Mouse (Mus musculus) lung, postnatal 10 days (tissue): ENCODE results near the gene Zhx3.

Experiments
- DNase-seq: peaks from one replicate; pipeline ENCODE4 v3.0.0; 2021

Zhx3 gene

DNA sequence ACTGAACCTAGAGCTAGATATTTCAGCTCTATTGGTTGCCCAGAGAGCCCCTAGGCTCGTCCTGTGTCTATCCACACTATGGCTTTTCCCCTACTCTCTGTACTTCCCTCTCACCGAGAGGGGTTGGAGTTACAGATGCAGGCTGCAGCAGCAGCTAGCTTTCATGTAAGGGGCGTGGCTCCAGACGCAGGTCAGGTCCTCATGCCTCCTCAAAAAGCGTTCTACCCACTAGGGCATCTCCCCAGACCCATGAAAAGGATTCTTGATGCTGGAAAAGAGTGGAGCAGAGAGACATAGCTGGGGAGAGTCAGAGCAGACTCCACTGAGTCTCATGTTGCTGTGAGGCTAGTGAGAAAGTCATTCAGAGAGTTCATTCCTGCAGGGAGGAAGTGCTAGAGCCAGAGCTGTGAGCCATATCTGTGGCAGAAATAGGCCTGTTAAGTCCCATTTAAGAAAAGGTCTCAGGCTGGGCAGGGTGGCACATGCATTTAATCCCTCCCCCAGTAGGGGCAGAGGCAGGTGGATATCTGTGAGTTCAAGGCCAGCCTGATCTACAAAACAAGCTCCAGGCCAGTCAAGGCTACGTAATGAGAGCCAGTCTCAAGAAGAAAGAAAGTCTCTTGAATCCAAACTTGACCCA is 8.8 kb upstream of the Zhx3 start:
- DNase-seq = no peak

DNA sequence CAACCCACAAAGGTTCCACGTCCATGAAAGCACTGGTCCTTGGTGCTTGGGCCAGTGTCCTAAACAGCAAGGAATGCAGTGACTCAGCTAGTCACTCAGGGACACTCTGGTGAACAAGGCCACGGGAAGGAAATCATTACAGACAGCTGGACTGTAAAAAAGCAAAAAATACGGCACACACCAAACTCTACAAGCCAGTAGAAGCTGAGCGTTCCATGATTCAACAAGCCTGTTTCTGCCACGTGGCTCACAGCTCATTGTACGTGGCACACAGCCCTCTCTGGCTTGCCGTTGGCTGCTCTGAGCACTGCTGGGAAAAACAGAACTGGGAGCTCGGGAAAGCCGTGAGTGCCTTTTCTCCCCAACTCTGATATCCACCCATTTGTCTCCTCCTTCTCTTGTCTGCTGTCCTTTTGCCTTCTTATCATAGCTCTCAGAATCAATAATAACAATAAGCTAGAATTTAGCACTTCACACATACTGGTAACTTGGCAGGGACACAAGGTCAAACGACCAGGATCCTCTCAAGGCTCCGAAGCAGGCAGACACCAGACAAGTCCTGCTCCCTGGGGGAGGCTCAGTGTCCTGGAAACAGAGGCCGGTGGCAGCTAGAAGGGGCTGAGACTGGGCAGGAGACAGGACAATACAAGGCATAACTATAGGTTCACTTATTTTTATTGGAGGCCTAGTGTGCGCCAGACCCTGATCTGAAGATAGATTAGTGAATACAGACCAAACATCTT is 7.8 kb upstream of the Zhx3 start, which contains the start of gene Lpin3:
Gene Lpin3 (plus strand): TSS at position 218 of the 743 bp plus-strand sequence.
- DNase-seq = peak; percentile 82

DNA sequence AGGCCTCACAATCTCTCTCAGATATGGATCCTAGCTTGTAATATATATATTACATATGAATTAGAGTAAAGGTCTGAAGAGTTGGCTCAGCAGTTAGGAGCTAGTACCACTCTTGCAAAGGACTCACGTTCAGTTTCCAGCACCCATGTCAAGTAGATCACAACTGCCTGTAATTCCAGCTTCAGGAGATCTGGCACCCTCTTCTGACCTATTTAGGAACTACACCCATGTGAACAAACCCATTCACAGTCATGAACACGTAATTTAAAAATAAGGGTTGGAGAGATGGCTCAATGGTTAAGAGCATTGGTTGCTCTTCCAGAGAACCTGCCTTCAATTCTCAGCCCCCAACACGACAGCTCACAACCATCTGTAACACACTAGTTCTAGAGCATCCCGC is 3.3 kb upstream of the Zhx3 start:
- DNase-seq = peak; percentile 20

DNA sequence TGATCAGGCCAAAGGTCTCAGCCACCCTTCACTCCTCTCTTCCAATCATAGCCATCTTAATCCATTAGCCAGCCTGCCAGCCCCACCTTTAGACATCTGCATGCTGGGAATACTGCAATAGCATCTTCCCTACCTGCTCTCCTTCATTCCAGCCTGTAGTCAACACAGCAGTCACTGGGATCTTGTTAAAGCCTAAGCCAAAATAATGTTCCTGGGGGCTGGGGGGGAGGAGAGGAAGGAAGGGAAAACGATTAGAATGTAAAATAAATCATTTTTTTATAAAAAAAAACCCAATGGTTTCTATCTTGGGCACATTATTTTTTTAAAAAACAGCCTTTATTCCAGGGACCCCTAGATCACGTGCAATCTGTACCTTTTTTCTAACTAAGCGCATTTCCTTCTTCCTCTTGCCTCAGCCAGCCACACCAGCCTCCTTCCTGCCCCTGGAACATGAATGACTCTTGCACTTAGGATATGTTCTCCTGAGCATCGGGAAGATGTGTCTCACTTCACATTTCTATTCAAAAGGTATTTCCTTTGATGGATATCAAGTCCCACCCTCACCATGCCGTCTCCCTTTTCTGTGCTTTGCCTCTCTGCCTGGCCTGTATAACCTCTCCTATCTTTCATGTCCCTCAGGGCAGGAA is 1.6 kb upstream of the Zhx3 start:
- no peak for DNase-seq

DNA sequence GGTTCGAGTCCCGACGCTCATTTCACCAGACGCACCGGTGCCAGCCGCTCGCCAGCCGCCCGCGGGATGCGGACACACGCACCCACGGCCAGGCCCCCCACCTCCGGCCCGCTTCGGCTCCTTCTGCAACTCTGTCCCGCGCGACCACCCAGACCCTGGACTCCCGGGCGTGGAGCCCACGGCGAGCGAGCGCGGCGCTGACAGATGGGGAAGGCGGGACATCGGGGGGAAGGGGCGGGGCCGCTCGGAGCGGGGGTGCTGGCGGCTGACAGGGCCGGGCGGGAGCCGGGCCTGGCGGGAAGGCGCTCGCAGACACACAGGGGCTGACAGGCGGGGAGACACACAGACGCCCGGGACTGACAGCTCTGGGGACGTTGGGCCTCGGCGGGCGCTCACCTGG is 403 bp downstream of the Zhx3 start:
- DNase-seq = peak; percentile 82

DNA sequence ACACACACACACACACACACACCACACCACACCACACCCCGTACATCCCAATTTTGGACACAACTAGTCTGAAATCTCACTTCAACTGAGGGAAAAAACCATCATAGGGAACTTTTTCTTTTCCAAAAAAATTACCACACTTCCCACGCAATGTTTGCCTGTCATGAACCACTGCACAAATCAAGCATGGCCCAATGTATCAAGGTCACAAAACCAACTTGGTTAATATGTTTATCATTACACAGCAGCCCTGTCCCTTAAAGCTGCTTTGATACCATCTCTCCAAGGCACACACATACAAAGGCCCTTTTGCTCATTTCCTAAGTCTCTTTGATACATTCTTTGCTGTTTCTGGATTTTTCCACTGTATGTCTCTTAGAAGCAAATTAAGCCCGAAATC is 1.5 kb downstream of the Zhx3 start:
- DNase-seq = no peak

DNA sequence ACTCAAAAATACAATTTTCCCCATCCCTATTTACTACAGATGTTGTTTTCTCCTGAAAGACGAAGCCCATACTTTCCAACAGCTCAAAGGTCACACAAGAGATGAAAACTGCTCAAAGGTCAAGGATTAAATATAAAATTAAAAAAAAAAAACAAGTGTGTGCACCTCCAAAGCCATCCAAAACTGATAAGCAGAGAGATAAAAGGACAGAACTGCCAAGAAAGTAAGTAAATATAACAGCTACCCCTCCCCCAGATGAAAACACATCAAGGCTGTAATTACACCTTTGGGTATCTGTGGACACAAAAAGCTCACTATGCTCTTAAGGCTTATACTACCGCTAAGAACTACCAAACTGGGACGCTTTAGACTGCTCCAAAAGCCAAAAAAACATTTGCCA is 3.4 kb downstream of the Zhx3 start:
- DNase-seq = no peak

DNA sequence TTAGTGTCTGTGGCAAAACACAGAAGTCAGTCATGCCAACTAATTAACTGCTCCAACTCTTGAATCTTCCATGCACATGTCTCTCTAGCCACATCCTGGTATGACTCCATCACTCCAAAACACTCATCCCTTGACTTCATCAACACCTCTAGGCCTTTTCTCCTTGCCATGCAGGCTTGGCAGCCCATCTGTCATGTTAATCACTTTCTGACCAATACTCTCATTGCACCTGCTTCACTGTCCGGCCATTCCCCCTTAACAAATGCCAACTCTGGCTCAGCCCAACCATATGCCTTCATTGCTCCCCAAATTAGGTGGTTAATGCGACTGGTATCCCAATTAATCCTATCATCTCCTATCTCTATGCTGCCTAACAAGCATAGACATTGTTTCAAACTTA is 7.5 kb downstream of the Zhx3 start:
- no peak for DNase-seq

DNA sequence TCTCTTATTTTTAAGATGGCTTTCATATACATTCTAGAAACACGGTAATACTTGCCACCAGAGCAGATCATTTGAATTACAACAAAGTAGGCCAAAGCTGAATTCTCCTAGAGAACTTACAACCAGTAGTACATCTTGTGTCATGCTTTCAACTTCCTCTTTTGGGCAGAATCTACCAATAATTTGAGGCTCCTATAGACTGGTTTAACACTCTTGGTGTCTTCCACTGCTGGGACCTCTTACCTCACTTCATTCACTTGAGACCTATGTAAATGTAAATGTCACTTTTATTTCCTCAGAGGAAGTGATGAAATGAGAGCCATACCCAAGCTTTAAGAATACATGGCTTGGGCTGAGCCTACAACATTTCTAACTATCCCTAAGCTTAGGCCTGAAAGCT is 8.7 kb downstream of the Zhx3 start:
- no peak for DNase-seq

DNA sequence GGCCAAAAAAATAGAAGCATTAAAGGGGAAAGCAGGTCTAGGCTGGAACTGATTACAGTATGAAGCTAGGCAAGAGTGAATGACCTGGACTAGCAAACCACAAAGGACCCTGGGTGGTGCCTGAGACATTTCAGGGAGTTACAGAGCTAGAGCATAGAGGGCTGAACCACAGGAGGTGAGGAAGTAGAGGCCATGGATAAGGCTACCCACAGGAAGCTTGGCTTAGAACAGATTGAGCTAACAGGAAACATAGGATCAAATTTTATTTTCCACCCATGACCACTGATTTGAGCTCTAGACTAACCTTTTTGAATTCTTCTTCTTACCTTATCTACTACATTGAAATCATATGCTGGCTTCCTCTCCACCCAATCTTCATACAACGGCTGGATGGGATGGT is 12.4 kb downstream of the Zhx3 start:
- no peak for DNase-seq

DNA sequence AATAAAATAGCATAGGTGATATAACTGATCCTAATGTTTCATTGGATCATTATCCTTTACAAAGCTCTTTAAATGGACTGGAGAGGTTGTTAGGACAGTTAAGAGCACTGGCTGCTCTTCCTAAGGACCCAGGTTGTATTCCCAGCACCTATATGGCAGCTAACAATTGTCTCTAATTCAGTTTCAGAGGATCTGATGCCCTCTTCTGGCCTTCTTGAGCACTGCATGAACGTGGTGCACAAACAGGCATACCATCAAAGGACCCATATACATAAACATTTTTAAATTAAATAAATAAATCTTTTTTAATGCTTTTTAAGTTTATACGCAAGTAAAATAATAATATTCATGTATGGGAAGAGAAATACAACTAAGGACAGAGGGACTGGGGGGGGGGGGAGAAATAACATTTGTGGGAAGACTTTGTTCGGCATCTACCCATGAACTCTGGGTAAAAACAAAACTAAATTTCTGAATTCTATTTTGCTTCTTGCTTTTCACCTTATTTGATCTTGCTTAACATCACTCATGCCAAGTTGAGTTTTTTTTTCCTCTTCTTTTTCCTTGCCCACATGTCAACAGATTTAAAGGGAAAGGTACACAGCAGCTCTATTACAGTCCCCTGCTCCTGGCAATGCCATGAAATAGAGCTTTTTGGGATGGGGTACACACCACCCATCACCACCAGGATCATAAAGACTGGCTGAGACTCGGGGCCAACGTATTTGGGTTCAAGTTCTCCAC is 16.3 kb downstream of the Zhx3 start:
- DNase-seq = no peak

DNA sequence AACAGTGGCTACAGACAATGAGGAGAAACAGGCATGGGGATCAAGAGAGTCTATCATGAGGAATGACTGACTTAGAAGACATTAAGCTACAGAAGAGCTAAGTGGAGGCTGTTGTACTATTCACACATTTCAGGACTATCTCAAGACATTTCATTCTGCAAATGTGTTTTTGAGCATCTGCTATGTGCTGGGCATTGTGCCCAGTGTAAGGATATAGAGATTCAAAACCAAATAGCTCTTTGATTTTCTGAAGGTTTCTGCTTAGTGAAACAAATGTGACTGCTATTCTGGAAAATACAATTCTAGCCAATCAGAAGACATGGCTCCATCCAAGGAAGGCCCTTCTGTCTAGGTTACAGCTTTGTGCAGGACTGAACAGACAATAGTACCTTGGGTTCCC is 18.1 kb downstream of the Zhx3 start:
- DNase-seq = no peak

DNA sequence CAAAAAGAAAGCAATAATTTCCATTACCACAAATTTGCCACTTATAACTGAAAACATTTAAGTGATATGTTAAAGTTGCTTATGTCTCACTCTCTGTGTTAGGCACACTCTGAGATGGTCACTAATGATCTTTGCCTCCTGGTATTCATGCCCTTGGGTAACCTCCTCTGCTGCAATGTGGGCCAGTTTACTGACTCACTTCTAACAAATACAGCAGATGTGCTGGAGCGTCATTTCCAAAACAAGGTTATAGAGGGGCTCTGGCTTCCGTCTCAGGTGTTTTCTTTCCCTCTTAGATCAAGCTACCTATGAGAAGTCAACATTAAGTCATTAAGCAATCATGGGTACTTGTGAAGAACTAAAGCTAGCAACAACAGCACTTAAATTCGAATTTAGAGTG is 22.4 kb downstream of the Zhx3 start:
- no peak for DNase-seq

DNA sequence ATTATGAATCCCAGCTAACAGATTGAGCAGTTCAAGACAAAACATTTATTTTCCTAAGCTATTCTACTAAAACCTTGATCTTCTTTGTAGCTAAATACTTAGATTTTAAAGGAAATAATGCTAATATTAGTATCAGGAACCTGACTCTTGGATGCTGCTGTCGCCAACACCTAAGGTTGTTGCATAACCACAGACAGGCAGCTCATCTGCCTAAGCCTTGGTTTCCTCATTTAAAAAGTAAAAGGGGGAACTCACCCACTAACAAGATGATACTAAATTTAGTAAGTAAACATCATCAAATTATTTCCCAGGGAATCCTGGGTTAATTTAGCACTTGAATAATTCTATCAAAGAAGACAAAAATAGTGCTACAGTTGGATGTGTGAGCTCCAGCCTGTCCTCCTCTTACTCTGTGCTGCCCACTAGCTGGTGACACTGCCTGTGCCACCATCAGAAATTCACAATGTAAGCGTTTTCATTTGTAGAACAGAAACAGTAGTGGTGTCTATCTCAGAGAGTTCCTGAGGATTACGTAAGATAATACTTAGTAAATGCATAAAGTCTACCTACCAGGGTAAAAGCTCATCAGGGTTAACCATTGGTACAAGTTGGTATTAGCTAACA is 23.1 kb downstream of the Zhx3 start:
- DNase-seq = no peak

DNA sequence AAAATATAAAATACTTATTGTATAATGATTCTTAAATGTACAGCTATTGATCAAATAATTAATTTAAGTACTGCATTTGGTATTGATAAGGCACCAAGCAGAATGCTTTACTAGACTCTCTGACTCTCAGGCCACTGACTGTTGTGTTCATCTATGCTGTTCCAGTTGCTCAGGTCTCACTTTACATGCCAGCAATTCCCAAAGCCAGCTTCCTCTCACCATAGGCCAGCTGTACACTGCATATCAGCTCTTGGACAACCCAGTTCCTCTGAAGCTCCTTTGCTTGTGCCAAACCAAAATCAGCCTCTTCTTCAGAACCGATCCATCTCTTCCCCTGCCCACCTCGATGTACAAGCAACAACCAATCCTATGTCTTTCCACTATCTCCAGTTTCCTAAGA is 24.6 kb downstream of the Zhx3 start:
- no peak for DNase-seq

DNA sequence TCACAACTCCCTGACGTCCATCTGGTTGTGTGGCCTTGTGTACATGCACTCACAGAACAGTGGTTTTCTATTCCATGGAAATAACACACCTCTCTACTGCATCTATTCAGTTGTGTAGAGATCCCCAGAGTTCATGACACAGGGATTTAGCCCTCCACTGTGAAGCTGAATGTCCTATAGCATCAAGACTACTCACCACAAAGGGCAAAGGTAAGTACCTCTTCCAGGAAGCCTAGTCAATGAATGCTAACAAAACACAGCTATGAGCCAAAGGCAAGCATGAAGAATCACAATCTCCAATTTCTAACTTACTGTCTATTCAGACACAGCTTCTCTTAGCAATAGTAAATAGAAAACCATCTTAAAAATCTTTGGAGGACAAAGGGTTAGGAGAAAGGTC is 25.1 kb downstream of the Zhx3 start:
- DNase-seq = no peak

DNA sequence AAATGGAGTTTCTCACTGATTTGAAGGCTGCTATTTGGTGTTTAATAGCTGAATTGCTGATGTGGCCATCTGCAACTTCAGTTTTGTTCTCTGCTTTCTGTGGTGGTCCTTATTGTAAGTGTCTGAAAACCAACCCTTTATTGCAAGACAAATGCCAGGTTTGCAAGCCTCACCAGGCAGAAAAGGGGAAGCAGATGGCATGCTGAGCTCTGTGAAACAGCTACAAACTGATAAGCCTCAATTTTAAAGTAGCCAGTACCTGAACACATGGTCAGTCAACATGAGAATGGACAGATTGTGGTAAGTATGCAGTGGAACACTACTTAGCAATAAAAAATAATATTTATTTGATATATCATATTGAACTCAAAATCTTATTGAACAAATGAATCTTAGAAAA is 32.0 kb downstream of the Zhx3 start:
- DNase-seq = no peak

DNA sequence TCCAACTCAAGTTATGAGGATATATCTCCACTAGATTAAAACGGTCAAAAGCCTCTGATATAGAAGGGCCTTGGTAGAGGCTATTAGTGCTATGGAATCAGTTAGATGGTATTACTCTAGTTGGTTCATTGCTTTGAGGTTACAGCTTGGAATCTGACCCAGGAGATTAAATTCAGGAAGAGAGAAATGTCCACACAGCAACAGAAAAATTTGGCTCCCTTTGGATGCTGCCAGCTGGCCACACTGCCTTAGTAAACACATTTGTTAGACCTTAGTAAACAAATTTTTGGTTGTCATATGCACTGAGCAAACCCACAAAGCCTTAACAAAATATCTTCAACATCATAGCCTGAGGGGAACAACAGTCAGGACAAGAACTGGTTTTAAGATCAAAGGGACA is 62.0 kb downstream of the Zhx3 start:
- peak; percentile 36 for DNase-seq

DNA sequence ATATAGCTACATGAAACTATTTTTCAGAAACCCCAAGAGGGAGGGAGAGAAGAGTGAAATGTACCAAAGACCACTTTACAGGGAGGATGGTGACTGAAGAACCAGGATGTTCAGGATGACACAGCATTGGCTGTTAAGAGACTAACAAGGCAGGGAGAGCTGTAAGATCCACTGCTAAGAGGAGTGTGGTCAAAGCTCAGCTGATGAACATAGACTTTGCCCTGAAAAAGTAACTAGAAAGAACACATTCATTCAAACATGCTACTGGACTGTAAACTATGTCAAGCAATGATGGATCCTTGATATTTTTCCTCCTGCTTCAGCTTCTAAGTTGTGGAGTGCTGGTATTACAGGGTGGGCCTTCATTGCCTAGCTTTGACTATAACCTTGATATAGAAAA is 62.4 kb downstream of the Zhx3 start:
- DNase-seq = no peak

DNA sequence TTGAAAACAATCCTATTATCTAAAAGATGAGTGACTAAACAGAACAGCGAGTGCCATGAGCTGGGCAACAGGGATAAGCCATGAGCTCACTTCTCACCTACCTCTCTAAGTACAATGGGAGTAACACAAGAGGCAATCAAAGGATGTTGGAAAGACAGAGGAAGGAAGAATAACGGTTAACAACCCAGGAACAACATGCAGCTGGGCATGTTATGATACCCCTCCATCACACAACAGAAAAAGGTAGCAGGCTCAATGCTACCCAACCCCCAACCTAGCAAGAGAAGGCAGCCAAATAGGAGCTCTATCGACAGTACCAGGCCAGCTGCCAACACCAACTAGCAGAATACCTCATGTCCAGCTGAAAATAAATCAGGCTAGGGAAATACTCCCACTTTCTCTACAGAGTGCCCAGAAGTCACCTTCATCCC is 66.7 kb downstream of the Zhx3 start:
- peak; percentile 37 for DNase-seq

DNA sequence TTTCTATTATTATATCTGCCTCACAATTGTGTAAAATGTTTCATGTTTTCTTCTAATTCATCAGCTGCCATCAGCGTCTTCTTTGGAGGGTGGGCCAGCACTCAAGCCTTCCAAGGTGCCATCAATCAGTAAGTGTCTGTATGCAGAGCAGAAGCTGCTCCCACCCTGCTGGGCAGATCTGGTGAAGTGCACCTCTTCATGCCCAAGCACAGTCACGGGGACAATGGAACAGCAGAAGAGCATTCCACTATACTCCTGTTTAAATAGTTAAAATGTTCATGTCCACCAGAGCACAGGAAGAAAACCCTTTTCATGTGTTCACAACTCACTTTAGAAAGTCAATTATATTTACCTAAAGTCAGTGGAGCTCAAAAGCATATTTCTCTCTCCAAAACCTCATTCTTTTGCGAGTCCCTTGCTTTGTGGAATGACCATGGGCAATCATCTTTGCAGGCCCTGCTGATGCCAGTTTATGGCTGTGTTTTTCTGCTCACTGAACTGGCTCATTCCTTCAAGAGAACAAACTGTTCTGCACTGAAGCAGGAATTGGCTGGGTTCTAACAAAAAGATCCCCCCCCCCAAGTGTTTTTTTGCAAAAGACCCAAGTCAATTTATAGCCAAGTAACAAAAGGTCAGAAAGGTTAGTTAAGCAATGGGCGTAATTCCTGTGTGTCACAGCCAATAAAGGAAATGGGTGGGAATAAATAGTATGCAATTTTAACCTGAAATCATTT is 67.8 kb downstream of the Zhx3 start:
- peak; percentile 62 for DNase-seq

DNA sequence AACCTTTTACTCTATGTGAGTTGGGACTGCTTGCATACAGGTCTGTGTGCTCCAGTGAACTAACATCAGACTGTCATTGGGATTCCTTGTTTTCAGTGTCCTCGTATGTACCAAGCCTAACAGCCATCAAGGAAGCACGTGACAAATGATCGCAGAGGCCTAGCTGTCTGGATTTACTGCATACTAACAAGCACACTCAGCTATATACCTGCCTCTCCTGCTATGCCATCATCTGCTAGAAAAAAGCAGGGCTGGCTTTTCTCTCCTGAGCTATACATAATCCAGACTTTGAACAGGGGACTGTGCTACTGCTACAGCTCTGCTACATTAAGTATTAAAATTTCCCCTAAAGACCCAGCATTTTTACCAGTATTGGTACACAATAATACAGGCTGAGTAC is 70.5 kb downstream of the Zhx3 start:
- DNase-seq = no peak
